Mouse (Mus musculus) midbrain, embryonic 12.5 days (tissue): ENCODE results near the gene Hist1h2ak. TPM values are rescaled to one million over a fixed set of nuclear protein-coding genes. Genes with fewer than 3 reads are reported as not detected.

ENCODE experiments used
- ATAC-seq: fragments of 200-750 bp; cut with Nextera tagmentation; 2 replicates; pipeline ENCODE4 v1.8.0; 2017; ENCODE audit warnings: low read depth, moderate TSS enrichment, moderate library complexity; ENCODE audit not compliant: low FRiP score
- H3K27ac ChIP-seq: fragments of 300-500 bp; sonication (generic); replicated peaks from 2 replicates; pipeline ENCODE4 v1.5.1; 2016; ENCODE audit warnings: mild to moderate bottlenecking
- H3K27me3 ChIP-seq: fragments of 300-500 bp; sonication (generic); 2 replicates; pipeline ENCODE4 v1.6.1; 2016; ENCODE audit warnings: mild to moderate bottlenecking
- H3K36me3 ChIP-seq: fragments of 300-500 bp; sonication (generic); 2 replicates; pipeline ENCODE4 v1.6.1; 2016
- H3K4me1 ChIP-seq: fragments of 300-500 bp; sonication (generic); 2 replicates; pipeline ENCODE4 v1.6.1; 2016
- H3K4me2 ChIP-seq: fragments of 300-500 bp; sonication (generic); replicated peaks from 2 replicates; pipeline ENCODE4 v1.6.1; 2016; ENCODE audit warnings: mild to moderate bottlenecking, moderate library complexity
- H3K4me3 ChIP-seq: fragments of 300-500 bp; sonication (generic); 2 replicates; pipeline ENCODE4 v1.5.1; 2016; ENCODE audit warnings: mild to moderate bottlenecking
- H3K9ac ChIP-seq: fragments of 300-500 bp; sonication (generic); replicated peaks from 2 replicates; pipeline ENCODE4 v1.6.1; 2016; ENCODE audit warnings: mild to moderate bottlenecking, moderate library complexity
- H3K9me3 ChIP-seq: fragments of 300-500 bp; sonication (generic); 2 replicates; pipeline ENCODE4 v1.6.1; 2016; ENCODE audit warnings: mild to moderate bottlenecking
- WGBS: fragments of 180-500 bp; shearing (Covaris S2); methylation state at CpG from one replicate; pipeline ENCODE4 v1.1.7; 2016; 5-methylcytosine and 5-hydroxymethylcytosine counted together
- microRNA-seq: library from miRNA; unstranded; fragments of <30 nt; microRNA quantifications from one replicate; pipeline ENCODE4, GENCODE M21; 2017
- polyA plus RNA-seq: library from polyadenylated mRNA; unstranded; fragments of >200 nt; fragmentation: Nextera tagmentation; extraction: Ambion mirVana; gene quantifications from 2 replicates; pipeline ENCODE4 v1.2.1, GENCODE M21; 2016

The Hist1h2ak gene
- polyA plus RNA-seq, 1 experiment from 2014 or later, result 26.9 TPM

DNA sequence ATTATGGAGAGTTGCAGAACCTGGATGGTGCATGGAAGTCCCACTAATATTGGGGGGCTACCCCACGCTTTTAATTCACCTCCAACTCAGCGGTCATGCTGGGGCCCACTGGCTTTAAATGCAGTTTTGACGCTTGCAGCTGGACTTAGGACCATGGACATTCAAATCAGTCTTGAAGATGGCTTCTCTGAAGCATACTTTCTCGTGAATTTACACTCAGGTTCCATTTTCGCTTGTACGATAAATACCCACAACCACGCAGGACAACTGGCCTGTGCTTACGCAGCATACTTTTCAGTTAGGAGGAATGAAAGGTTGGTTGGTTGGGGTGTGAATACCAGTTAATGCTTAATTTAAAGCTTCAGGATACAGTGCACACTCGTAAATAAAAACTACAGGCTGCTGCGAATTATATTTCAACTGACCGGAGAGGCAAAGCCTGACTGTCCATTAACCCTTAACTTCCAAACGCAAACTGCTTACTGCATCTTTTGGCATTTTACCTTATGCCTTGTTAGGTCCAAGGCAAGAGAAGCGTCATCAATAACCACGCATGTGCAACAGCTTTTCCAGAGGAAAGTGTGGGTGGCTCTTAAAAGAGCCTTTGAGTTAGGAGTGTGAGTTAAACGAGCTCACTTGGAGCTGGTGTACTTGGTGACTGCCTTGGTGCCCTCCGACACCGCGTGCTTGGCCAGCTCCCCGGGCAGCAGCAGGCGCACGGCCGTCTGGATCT, 38.3 kb downstream of the Hist1h2ak start:
- no peak for ATAC-seq
- H3K4me2 ChIP-seq, result peak overlapping the region; percentile 85
- peak overlapping the region; percentile 68 for H3K9ac ChIP-seq
- H3K27ac ChIP-seq, result peak overlapping the region; percentile 94
- no peaks in the 10 kb centered on the region for H3K27me3 ChIP-seq
- no peaks in the 10 kb centered on the region for H3K36me3 ChIP-seq
- WGBS, result 2% methylated on average over 22 of the region's 22 CpGs
- H3K9me3 ChIP-seq, result no peaks in the 10 kb centered on the region
- peak overlapping the region; percentile 42 for H3K4me3 ChIP-seq
- H3K4me1 ChIP-seq, result peaks cover 23% of the 10 kb centered on the region

DNA sequence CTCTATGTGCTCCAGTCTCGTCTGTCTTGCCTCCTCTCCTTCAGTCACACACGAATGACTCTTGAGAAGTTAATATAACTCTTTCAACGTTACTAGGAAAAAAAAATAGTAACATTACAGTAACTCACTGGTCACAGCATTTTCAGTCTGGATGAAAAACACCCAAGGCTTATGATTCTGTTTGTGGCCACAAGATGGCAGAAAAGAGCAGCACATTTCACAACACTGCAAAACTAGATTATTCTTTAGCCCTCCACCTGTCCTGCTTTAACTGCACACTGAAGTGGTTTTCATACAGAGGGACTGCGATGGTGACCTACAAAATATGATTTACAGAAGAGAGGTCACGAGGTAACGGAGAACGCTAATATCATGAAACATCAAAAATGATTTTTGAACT, 38.9 kb downstream of the Hist1h2ak start:
- H3K36me3 ChIP-seq, result no peaks in the 10 kb centered on the region
- whole genome bisulfite sequencing, result 3% methylated on average over 7 of the region's 7 CpGs
- peak overlapping the region; percentile 85 for H3K4me2 ChIP-seq
- no peaks in the 10 kb centered on the region for H3K9me3 ChIP-seq
- no peak for ATAC-seq
- H3K9ac ChIP-seq, result peak overlapping the region; percentile 68
- peaks cover 23% of the 10 kb centered on the region for H3K4me1 ChIP-seq
- H3K27ac ChIP-seq, result peak overlapping the region; percentile 94
- peak overlapping the region; percentile 42 for H3K4me3 ChIP-seq
- no peaks in the 10 kb centered on the region for H3K27me3 ChIP-seq

- no peaks in the 10 kb centered on the region for H3K27me3 ChIP-seq
- ATAC-seq, result no peak
- H3K36me3 ChIP-seq, result no peaks in the 10 kb centered on the region
- no peak overlapping the region for H3K27ac ChIP-seq
- H3K9ac ChIP-seq, result peak overlapping the region; percentile 34; the same call in 1 of the 2 replicates
- peak overlapping the region; percentile 44 for H3K4me3 ChIP-seq
- H3K4me1 ChIP-seq, result peaks cover 12% of the 10 kb centered on the region
- H3K9me3 ChIP-seq, result no peaks in the 10 kb centered on the region
- WGBS, result 27% methylated on average over 4 of the region's 4 CpGs
- H3K4me2 ChIP-seq, result peak overlapping the region; percentile 60
These were observed 41.9 kb downstream of the Hist1h2ak start for GRCm38 (mm10) chr13:21711698-21712097.

- peak overlapping the region; percentile 60 for H3K4me2 ChIP-seq
- WGBS, result 1% methylated on average over 22 of the region's 22 CpGs
- H3K36me3 ChIP-seq, result no peaks in the 10 kb centered on the region
- H3K9ac ChIP-seq, result peak overlapping the region; percentile 34
- peaks cover 12% of the 10 kb centered on the region for H3K4me1 ChIP-seq
- no peaks in the 10 kb centered on the region for H3K27me3 ChIP-seq
- no peaks in the 10 kb centered on the region for H3K9me3 ChIP-seq
- no peak overlapping the region for H3K27ac ChIP-seq
- peak overlapping the region; percentile 44 for H3K4me3 ChIP-seq
- peak; percentile 63 for ATAC-seq
These were observed 42.7 kb downstream of the Hist1h2ak start for GRCm38 (mm10) chr13:21710821-21711525.

DNA sequence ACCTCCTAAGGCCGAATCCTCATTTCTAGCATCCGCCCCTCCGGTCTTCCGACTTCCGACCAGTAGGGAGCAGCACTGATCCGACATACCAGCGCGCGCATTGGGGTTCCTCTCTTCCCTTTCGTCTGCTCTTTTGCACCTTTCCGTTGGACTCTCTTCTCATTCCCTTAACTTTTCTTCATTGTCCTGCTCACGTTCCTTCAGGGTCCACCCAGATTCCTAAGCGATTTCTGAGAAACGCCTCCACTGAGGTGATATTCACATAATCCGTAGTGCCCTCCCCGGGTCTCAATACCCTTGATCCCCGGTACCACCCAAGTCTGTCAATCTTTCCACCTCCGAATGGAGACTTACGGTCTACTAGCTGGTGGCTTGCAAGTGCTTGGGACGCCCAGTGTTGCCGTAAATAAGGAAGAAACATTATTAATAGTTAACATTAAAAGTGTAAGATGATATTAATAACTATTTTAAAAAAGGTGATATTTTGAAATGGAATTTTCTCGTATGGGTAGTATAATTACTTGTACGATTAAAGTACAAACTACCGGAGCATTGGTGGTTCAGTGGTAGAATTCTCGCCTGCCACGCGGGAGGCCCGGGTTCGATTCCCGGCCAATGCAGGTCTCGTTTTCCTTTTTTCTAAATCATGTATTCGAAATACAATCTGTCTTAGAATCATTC, 43.5 kb downstream of the Hist1h2ak start:
- Histone ChIP-seq H3K4me2 (peak overlapping the region; percentile 43), H3K36me3 (no peaks in the 10 kb centered on the region), H3K4me3 (peak overlapping the region; percentile 55), H3K4me1 (peaks cover 8% of the 10 kb centered on the region), H3K9me3 (no peaks in the 10 kb centered on the region), H3K27ac (peak overlapping the region; percentile 55; the same call in 1 of the 2 replicates), H3K9ac (peak overlapping the region; percentile 43), H3K27me3 (no peaks in the 10 kb centered on the region)
- WGBS, result under 1% methylated on average over 32 of the region's 32 CpGs
- peak; percentile 85 for ATAC-seq

DNA sequence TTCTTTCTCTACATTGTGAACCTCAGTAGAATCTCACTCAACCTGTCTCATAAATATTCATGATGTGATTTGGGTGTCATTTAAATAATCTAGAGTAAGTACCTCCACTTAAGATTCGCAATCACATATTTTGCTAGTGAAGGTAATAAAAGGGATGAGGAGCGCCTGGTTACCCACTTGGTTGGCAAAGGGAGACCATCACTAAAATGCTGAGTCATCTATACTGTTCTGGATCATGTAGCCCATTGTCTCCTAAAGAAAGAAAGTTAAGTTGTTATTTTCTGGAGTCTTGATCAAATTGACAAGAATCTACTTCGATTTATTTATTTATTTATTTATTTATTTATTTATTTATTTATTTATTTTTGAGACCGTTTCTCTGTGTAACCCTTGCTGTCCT, 47.0 kb downstream of the Hist1h2ak start:
- no peaks in the 10 kb centered on the region for H3K27me3 ChIP-seq
- H3K4me1 ChIP-seq, result peaks cover 4% of the 10 kb centered on the region; the same call in 1 of the 2 replicates
- no peak overlapping the region for H3K9ac ChIP-seq
- H3K9me3 ChIP-seq, result no peaks in the 10 kb centered on the region
- H3K4me3 ChIP-seq, result no peak overlapping the region
- H3K4me2 ChIP-seq, result no peak overlapping the region
- no peak overlapping the region for H3K27ac ChIP-seq
- WGBS, result 74% methylated on average over 4 of the region's 4 CpGs
- ATAC-seq, result no peak
- no peaks in the 10 kb centered on the region for H3K36me3 ChIP-seq

Small RNA genes lying within 50 kb of the gene (microRNA-seq; reads per million reads assigned to microRNA genes)
- not detected for gene Gm44346
- gene Gm44357, result not detected
- gene Gm44367, result not detected
- not detected for gene Gm44454

Other genes starting within 250 kb of the Hist1h2ak start
- gene Zkscan8, start 222.7 kb downstream of the Hist1h2ak start, polyA plus RNA-seq, result 8.9 and 9.2 TPM in 2 replicates
- gene Olfr1366, start 211.0 kb downstream of the Hist1h2ak start, polyA plus RNA-seq, result 0.21 and 0.22 TPM in 2 replicates
- gene Olfr1535, start 193.9 kb downstream of the Hist1h2ak start, polyA plus RNA-seq, result not detected in 2 replicates
- not detected in 2 replicates for gene Olfr1364, start 172.1 kb downstream of the Hist1h2ak start, polyA plus RNA-seq
- not detected in 2 replicates for gene Olfr1362, start 139.8 kb downstream of the Hist1h2ak start, polyA plus RNA-seq
- gene Olfr11, start 111.3 kb downstream of the Hist1h2ak start, polyA plus RNA-seq, result not detected in 2 replicates
- not detected in 2 replicates for gene Olfr1361, start 90.4 kb downstream of the Hist1h2ak start, polyA plus RNA-seq
- gene Olfr1360, start 76.4 kb downstream of the Hist1h2ak start, polyA plus RNA-seq, result not detected in 2 replicates
- gene Olfr1359, start 55.7 kb downstream of the Hist1h2ak start, polyA plus RNA-seq, result not detected in 2 replicates
- gene Hist1h2bl, start 37.7 kb downstream of the Hist1h2ak start, polyA plus RNA-seq, result 2.2 and 3.1 TPM in 2 replicates
- 21.4 and 30.7 TPM in 2 replicates for gene Hist1h2ai, start 37.4 kb downstream of the Hist1h2ak start, polyA plus RNA-seq
- 6.0 and 10.1 TPM in 2 replicates for gene Hist1h3h, start 36.2 kb downstream of the Hist1h2ak start, polyA plus RNA-seq
- 5.8 TPM in 2 replicates for gene Hist1h2bm, start 31.8 kb downstream of the Hist1h2ak start, polyA plus RNA-seq
- 0.97 and 1.4 TPM in 2 replicates for gene Hist1h4j, start 18.8 kb downstream of the Hist1h2ak start, polyA plus RNA-seq
- gene Hist1h4k, start 3.3 kb downstream of the Hist1h2ak start, polyA plus RNA-seq, result 2.9 and 3.5 TPM in 2 replicates
- gene Hist1h2bn, start 296 bp upstream of the Hist1h2ak start, polyA plus RNA-seq, result 3.9 and 6.3 TPM in 2 replicates
- gene Hist1h1b, start 26.8 kb upstream of the Hist1h2ak start, polyA plus RNA-seq, result 30.4 and 37.6 TPM in 2 replicates
- 155 and 164 TPM in 2 replicates for gene Hist1h3i, start 29.5 kb upstream of the Hist1h2ak start, polyA plus RNA-seq
- gene Hist1h2an, start 33.4 kb upstream of the Hist1h2ak start, polyA plus RNA-seq, result 6.1 and 12.2 TPM in 2 replicates
- gene Hist1h2bp, start 33.6 kb upstream of the Hist1h2ak start, polyA plus RNA-seq, result 1.9 and 2.4 TPM in 2 replicates
- 18.5 and 23.3 TPM in 2 replicates for gene Hist1h2bq, start 56.4 kb upstream of the Hist1h2ak start, polyA plus RNA-seq
- not detected in 2 replicates for gene Hist1h2ao, start 56.6 kb upstream of the Hist1h2ak start, polyA plus RNA-seq
- gene Hist1h4m, start 57.9 kb upstream of the Hist1h2ak start, polyA plus RNA-seq, result not detected in 2 replicates
- 11.5 and 17.5 TPM in 2 replicates for gene Hist1h4n, start 78.4 kb upstream of the Hist1h2ak start, polyA plus RNA-seq
- 4,827 and 5,103 TPM in 2 replicates for gene Hist1h2ap, start 79.7 kb upstream of the Hist1h2ak start, polyA plus RNA-seq
- 17.6 and 23.0 TPM in 2 replicates for gene Hist1h2br, start 79.9 kb upstream of the Hist1h2ak start, polyA plus RNA-seq
- gene Zfp184, start 191.3 kb upstream of the Hist1h2ak start, polyA plus RNA-seq, result 22.3 and 24.2 TPM in 2 replicates
- gene Pom121l2, start 227.4 kb upstream of the Hist1h2ak start, polyA plus RNA-seq, result not detected in 2 replicates